Mouse (Mus musculus) lung, embryonic 14.5 days (tissue): ENCODE results near the gene Trappc6a. TPM values are rescaled to one million over a fixed set of nuclear protein-coding genes. Genes with fewer than 3 reads are reported as not detected.
A peak's percentile ranks its signal among the peaks of the same experiment; 100 is the strongest.

Experiments
- ATAC-seq: fragments of 200-750 bp; cut with Nextera tagmentation; 2 replicates; pipeline ENCODE4 v1.8.0; 2017; ENCODE audit warnings: mild to moderate bottlenecking, moderate TSS enrichment, moderate library complexity; ENCODE audit not compliant: insufficient read depth
- DNase-seq: peaks from one replicate; pipeline ENCODE4 v3.0.0-alpha.2; 2015
- H3K27ac ChIP-seq: fragments of 300-500 bp; sonication (generic); 2 replicates; pipeline ENCODE4 v1.5.1; 2014; ENCODE audit warnings: low read depth, mild to moderate bottlenecking, moderate library complexity
- H3K27me3 ChIP-seq: fragments of 300-500 bp; sonication (generic); 2 replicates; pipeline ENCODE4 v1.6.1; 2014; ENCODE audit warnings: low read length, control low read depth; ENCODE audit not compliant: insufficient read depth
- H3K36me3 ChIP-seq: fragments of 300-500 bp; sonication (generic); 2 replicates; pipeline ENCODE4 v1.6.1; 2014; ENCODE audit warnings: control low read depth; ENCODE audit not compliant: insufficient read depth
- H3K4me1 ChIP-seq: fragments of 300-500 bp; sonication (generic); 2 replicates; pipeline ENCODE4 v1.6.1; 2014; ENCODE audit warnings: antibody characterized with exemption, control low read depth; ENCODE audit not compliant: insufficient read depth
- H3K4me2 ChIP-seq: fragments of 300-500 bp; sonication (generic); 2 replicates; pipeline ENCODE4 v1.6.1; 2014; ENCODE audit warnings: mild to moderate bottlenecking
- H3K4me3 ChIP-seq: fragments of 300-500 bp; sonication (generic); 2 replicates; pipeline ENCODE4 v1.5.1; 2014; ENCODE audit warnings: low read depth, low read length
- H3K9ac ChIP-seq: fragments of 300-500 bp; sonication (generic); 2 replicates; pipeline ENCODE4 v1.6.1; 2014
- H3K9me3 ChIP-seq: fragments of 300-500 bp; sonication (generic); 2 replicates; pipeline ENCODE4 v1.6.1; 2016; ENCODE audit warnings: low read depth, low read length, control low read depth
- CTCF ChIP-seq: IDR thresholded peaks from 2 replicates; pipeline ENCODE4 v1.5.1; 2016; ENCODE audit warnings: antibody characterized with exemption, low read depth
- WGBS: fragments of 180-500 bp; shearing (Covaris S2); extraction: QIAGEN DNeasy Blood & Tissue Kit; methylation state at CpG from one replicate; pipeline ENCODE4 v1.1.7; 2014; 5-methylcytosine and 5-hydroxymethylcytosine counted together
- polyA plus RNA-seq: library from polyadenylated mRNA; unstranded; fragments of >200 nt; fragmentation: Nextera tagmentation; extraction: Ambion mirVana; gene quantifications from 2 replicates; pipeline ENCODE4 v1.2.1, GENCODE M21; 2014

Gene Trappc6a
- polyA plus RNA-seq, 1 experiment from 2014 or later, result 83.5 TPM

DNA sequence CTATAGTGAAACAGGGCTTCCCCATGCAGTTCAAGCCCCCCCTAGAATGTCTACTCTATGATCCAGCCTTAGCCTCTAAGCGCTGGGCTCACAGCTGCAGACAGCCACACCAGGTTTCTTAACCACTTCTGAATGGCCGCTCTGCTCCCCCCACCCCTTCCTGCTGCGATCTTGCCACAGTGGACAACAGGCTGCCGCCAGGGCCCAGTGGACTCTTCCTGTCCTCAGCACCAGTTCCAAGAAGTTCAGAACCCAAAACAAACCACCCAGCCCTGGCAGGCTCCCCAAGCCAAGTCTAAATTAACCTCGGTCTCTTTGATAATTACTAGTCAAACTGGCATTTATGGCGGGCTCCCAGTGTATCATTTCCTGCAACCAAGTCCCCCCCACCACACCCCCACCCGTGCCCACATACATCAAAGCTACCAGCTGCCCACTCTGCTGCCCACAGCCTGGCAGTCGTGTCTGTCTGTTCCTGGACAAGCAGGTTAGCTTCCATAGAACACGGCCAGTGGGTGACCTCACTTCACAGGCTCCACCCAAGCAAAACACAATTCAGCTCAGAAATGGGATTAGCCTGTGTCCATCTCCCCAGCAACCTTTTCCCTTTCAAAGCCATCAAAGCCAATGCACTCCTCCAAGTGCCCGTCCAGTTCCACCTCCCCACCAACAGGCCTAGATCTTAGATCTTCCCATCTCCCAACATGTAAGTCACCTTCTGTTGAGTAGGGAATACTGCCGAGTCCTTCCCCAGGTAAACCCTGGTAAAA, 52.5 kb downstream of the Trappc6a start:
- no peaks in the 10 kb centered on the region for H3K27me3 ChIP-seq
- peak overlapping the region; percentile 95 for H3K9ac ChIP-seq
- TF ChIP-seq CTCF, result no peak
- no peaks in the 10 kb centered on the region; the same call in 1 of the 2 replicates for H3K9me3 ChIP-seq
- H3K36me3 ChIP-seq, result peaks cover 25% of the 10 kb centered on the region
- ATAC-seq, result no peak
- WGBS, result 16% methylated on average over 11 of the region's 11 CpGs
- H3K4me2 ChIP-seq, result peak overlapping the region; percentile 99
- H3K27ac ChIP-seq, result peak overlapping the region; percentile 92; the same call in 1 of the 2 replicates
- DNase-seq, result no peak
- H3K4me3 ChIP-seq, result peak overlapping the region; percentile 88
- peaks cover 5% of the 10 kb centered on the region; the same call in 1 of the 2 replicates for H3K4me1 ChIP-seq

DNA sequence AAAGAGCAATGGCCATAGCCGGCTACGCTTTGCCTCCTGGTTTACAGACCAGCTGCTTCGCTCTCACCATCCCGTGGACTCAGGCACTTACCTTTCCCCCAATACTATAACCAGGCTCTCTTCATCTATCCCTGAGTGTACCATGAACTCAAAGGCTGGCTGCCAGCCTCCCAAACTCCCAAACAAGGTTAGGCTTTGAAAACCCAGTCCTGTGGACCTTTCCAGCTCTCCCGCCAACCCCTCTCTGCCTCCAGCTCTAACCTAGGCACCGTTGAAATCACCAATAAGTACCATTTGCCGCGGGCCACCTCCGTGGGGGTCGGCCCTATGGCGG, 53.2 kb downstream of the Trappc6a start:
- H3K9ac ChIP-seq, result peak overlapping the region; percentile 95
- TF ChIP-seq CTCF, result no peak
- H3K9me3 ChIP-seq, result no peaks in the 10 kb centered on the region; the same call in 1 of the 2 replicates
- WGBS, result 1% methylated on average over 11 of the region's 11 CpGs
- H3K27me3 ChIP-seq, result no peaks in the 10 kb centered on the region
- peak overlapping the region; percentile 92 for H3K27ac ChIP-seq
- DNase-seq, result no peak
- H3K4me2 ChIP-seq, result peak overlapping the region; percentile 99
- H3K4me1 ChIP-seq, result peaks cover 5% of the 10 kb centered on the region; the same call in 1 of the 2 replicates
- ATAC-seq, result no peak
- peak overlapping the region; percentile 88 for H3K4me3 ChIP-seq
- H3K36me3 ChIP-seq, result peaks cover 24% of the 10 kb centered on the region

DNA sequence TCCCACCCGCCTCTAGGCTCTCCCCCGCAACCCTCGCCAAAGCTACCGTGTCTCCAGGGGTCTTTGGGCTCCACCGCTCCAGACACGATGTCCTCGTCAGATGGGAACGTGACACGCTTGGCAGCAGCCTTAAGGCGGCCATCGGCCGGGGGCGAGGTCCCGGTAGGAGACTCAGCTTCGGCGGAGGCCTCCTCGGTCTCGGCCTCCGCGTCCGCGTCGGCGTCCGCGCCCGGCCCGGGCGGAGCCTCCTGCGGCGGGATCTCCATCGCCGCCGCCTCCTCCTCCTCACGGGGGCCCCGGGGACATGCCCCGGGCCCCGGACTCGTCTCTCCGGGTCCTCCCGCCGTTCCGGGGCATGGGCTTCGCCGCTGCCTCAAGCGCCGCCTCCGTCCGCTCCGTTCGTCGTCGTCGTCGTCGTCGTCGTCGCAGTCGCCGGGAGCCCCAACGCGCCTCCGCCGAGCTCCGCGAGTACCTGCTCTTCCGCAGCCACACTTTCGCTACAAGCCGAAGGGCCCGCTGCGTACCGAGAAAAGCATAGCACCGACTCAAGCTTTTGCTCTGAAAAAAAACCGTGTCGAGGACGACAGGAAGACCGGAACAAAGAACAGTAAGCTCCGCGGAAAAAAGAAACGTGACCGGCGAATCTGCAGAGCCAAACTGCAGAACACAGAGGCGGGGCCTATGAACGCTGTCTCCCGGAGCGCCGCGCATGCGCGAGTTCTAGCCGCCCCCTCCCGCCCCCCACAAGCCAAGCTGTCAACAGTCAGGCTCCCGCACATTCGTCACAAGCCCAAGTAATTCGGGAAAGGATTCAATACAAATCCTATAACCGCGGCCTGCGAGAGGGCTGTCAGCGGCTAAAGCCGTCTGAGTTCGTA, 53.8 kb downstream of the Trappc6a start:
- no peaks in the 10 kb centered on the region for H3K27me3 ChIP-seq
- H3K27ac ChIP-seq, result peak overlapping the region; percentile 92
- peaks cover 24% of the 10 kb centered on the region for H3K36me3 ChIP-seq
- under 1% methylated on average over 102 of the region's 102 CpGs for WGBS
- peak overlapping the region; percentile 99 for H3K4me2 ChIP-seq
- peak overlapping the region; percentile 95 for H3K9ac ChIP-seq
- H3K9me3 ChIP-seq, result no peaks in the 10 kb centered on the region; the same call in 1 of the 2 replicates
- ATAC-seq (peak; percentile 88), DNase-seq (peak; percentile 97)
- H3K4me3 ChIP-seq, result peak overlapping the region; percentile 88
- H3K4me1 ChIP-seq, result peaks cover 5% of the 10 kb centered on the region; the same call in 1 of the 2 replicates
- TF ChIP-seq CTCF, result no peak

DNA sequence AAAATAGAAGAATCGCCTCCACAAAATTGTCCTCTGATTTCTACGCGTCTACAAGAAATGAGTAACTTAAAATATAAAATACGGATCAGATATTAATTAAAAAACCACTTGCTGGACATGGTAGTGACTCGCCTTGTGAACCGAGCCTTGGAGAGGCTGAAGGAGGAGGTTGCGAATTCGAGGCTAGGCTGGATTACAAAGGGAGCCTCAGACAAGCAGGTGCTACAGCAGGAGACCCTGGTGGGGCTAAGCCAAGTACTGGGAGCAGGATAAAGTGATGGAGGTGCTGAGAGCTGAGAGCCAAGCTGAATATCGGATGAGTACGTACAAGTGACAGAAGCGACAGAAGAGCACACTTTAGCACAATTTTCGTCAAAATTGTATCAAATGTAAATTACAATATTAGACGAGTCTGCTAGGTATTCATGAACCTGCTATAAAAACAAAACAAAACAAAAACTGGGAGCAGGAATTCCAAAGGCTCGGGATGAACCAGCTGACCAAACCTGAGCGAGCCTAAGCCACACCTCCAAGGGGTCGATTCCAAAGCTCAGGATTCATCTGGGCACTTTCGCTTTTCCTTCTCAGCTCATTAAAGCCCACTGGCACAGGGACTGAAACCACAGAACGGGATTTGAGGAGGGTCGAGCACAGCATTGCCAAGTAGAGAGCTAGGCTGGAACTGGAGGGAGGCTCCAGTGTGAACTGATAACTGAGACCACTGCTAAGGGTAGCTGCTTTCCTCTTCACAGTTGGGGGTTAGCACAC, 54.6 kb downstream of the Trappc6a start, which contains the start of gene Ppp1r37:
TSS of gene Ppp1r37 (minus strand) at position 434 of the 768 bp plus-strand sequence.
- WGBS, result 2% methylated on average over 19 of the region's 19 CpGs
- peak within 1 kb of the TSS; percentile 92 for H3K27ac ChIP-seq
- no peaks in the 10 kb centered on the region for H3K27me3 ChIP-seq
- DNase-seq (peak; percentile 58), ATAC-seq (no peak)
- peaks cover 29% of the 10 kb centered on the region for H3K36me3 ChIP-seq
- H3K9me3 ChIP-seq, result no peaks in the 10 kb centered on the region; the same call in 1 of the 2 replicates
- peak within 1 kb of the TSS; percentile 95 for H3K9ac ChIP-seq
- H3K4me1 ChIP-seq, result peaks cover 5% of the 10 kb centered on the region; the same call in 1 of the 2 replicates
- TF ChIP-seq CTCF, result no peak
- peak within 1 kb of the TSS; percentile 88 for H3K4me3 ChIP-seq
- peak within 1 kb of the TSS; percentile 99 for H3K4me2 ChIP-seq

DNA sequence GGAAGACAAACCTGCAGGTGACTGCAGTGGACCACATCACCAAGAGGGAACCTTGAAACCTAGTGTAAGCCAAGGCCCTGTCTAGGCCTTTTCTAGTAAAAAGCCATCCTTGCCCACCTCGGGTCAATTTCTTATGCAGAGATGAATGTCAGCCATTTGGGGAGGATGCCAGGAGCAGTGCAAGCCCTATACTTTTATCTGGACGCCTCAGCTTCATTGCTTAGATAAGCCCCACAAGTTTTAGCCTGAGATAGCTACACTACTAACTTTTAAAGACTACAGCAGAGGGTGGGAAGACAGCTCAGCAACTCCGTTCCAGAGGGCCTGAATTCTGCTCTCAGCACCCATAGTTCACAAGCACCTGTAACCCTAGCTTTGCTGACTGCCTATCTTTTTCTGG, 55.7 kb downstream of the Trappc6a start:
- ATAC-seq, result no peak
- DNase-seq, result no peak
- no peaks in the 10 kb centered on the region for H3K27me3 ChIP-seq
- H3K36me3 ChIP-seq, result peaks cover 30% of the 10 kb centered on the region
- H3K27ac ChIP-seq, result no peak overlapping the region
- H3K9me3 ChIP-seq, result no peaks in the 10 kb centered on the region; the same call in 1 of the 2 replicates
- no peak overlapping the region; the same call in 1 of the 2 replicates for H3K4me2 ChIP-seq
- H3K9ac ChIP-seq, result no peak overlapping the region
- WGBS, result 73% methylated on average over 3 of the region's 3 CpGs
- peaks cover 5% of the 10 kb centered on the region; the same call in 1 of the 2 replicates for H3K4me1 ChIP-seq
- H3K4me3 ChIP-seq, result no peak overlapping the region
- no peak for TF ChIP-seq CTCF

DNA sequence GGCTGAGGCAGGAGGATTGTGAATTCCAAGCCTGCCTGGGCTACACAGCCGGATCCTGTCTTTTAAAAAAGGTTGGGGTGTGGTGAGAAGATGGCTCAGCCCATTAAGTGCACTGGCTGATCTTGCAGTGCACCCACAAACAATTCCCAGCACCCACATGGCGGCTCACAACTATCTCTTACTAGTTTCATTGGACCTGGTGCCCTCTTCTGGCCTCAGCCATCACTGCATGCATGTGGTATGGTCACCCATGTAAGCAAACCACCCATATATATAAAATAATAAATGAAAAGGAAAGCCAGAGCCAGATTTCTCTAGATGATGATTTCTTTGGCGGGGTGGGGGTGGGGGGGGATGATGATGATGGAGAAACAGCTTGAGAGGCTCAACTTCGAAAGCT, 56.3 kb downstream of the Trappc6a start:
- H3K27ac ChIP-seq, result no peak overlapping the region
- no peak overlapping the region for H3K9ac ChIP-seq
- peaks cover 5% of the 10 kb centered on the region; the same call in 1 of the 2 replicates for H3K4me1 ChIP-seq
- H3K36me3 ChIP-seq, result peaks cover 36% of the 10 kb centered on the region
- H3K27me3 ChIP-seq, result no peaks in the 10 kb centered on the region
- 92% methylated on average over 4 of the region's 4 CpGs for WGBS
- peak; percentile 25; the same call in 1 of the 2 replicates for TF ChIP-seq CTCF
- ATAC-seq (no peak), DNase-seq (no peak)
- H3K9me3 ChIP-seq, result no peaks in the 10 kb centered on the region; the same call in 1 of the 2 replicates
- H3K4me3 ChIP-seq, result no peak overlapping the region; the same call in 1 of the 2 replicates
- H3K4me2 ChIP-seq, result no peak overlapping the region

Other genes starting within 250 kb of the Trappc6a start
- gene Vasp, start 236.6 kb upstream of the Trappc6a start, polyA plus RNA-seq, result 88.9 and 95.3 TPM in 2 replicates
- gene Ppm1n, start 228.3 kb upstream of the Trappc6a start, polyA plus RNA-seq, result not detected in 2 replicates
- gene Rtn2, start 225.8 kb upstream of the Trappc6a start, polyA plus RNA-seq, result 8.0 and 9.1 TPM in 2 replicates
- not detected in 2 replicates for gene Fosb, start 198.3 kb upstream of the Trappc6a start, polyA plus RNA-seq
- 88.6 and 90.5 TPM in 2 replicates for gene Ercc1, start 163.6 kb upstream of the Trappc6a start, polyA plus RNA-seq
- 21.3 and 24.2 TPM in 2 replicates for gene Cd3eap, start 148.9 kb upstream of the Trappc6a start, polyA plus RNA-seq
- 5.4 and 7.9 TPM in 2 replicates for gene Ppp1r13l, start 148.6 kb upstream of the Trappc6a start, polyA plus RNA-seq
- gene Ercc2, start 126.4 kb upstream of the Trappc6a start, polyA plus RNA-seq, result 11.4 and 12.1 TPM in 2 replicates
- 6.5 and 7.5 TPM in 2 replicates for gene Klc3, start 104.3 kb upstream of the Trappc6a start, polyA plus RNA-seq
- gene Ckm, start 103.6 kb upstream of the Trappc6a start, polyA plus RNA-seq, result 2.8 and 11.1 TPM in 2 replicates
- gene Mark4, start 49.6 kb upstream of the Trappc6a start, polyA plus RNA-seq, result 8.7 and 11.1 TPM in 2 replicates
- gene Exoc3l2, start 45.1 kb upstream of the Trappc6a start, polyA plus RNA-seq, result 1.7 and 2.2 TPM in 2 replicates
- gene Bloc1s3, start within 50 bp of the Trappc6a start, polyA plus RNA-seq, result 1.1 and 1.7 TPM in 2 replicates
- gene Nkpd1, start 9.4 kb downstream of the Trappc6a start, polyA plus RNA-seq, result 0.11 TPM in 2 replicates
- 4.7 and 6.2 TPM in 2 replicates for gene Ppp1r37, start 54.7 kb downstream of the Trappc6a start, polyA plus RNA-seq
- 0.27 and 0.38 TPM in 2 replicates for gene Zfp296, start 68.9 kb downstream of the Trappc6a start, polyA plus RNA-seq
- 180 and 183 TPM in 2 replicates for gene Gemin7, start 69.2 kb downstream of the Trappc6a start, polyA plus RNA-seq
- 46.9 and 51.5 TPM in 2 replicates for gene Clasrp, start 96.1 kb downstream of the Trappc6a start, polyA plus RNA-seq
- 7.3 TPM in 2 replicates for gene Relb, start 121.0 kb downstream of the Trappc6a start, polyA plus RNA-seq
- 95.0 and 96.0 TPM in 2 replicates for gene Clptm1, start 156.6 kb downstream of the Trappc6a start, polyA plus RNA-seq
- gene Apoc2, start 169.5 kb downstream of the Trappc6a start, polyA plus RNA-seq, result 2.5 and 3.4 TPM in 2 replicates
- not detected in 2 replicates for gene Gm44805, start 173.0 kb downstream of the Trappc6a start, polyA plus RNA-seq
- gene Apoc4, start 173.1 kb downstream of the Trappc6a start, polyA plus RNA-seq, result 0.30 TPM in 1 of 2 replicates, not detected in the other
- gene Apoc1, start 184.3 kb downstream of the Trappc6a start, polyA plus RNA-seq, result 13.6 and 15.5 TPM in 2 replicates
- gene Apoe, start 190.8 kb downstream of the Trappc6a start, polyA plus RNA-seq, result 404 and 439 TPM in 2 replicates
- 149 and 168 TPM in 2 replicates for gene Tomm40, start 207.0 kb downstream of the Trappc6a start, polyA plus RNA-seq
- gene Nectin2, start 242.1 kb downstream of the Trappc6a start, polyA plus RNA-seq, result 120 and 125 TPM in 2 replicates